In genomic region chr7:110668756-110669155, GRCm38 (mm10) we compare ENCODE assay signal across 9 mouse cellular contexts. TPM values are rescaled to one million over a fixed set of nuclear protein-coding genes. Genes with fewer than 3 reads are reported as not detected.
A peak's percentile ranks its signal among the peaks of the same experiment; 100 is the strongest.
DNase-seq lines count a peak whose midpoint lies in the region; ATAC-seq and TF ChIP-seq lines count a peak whose summit lies in the region.
"Had no signal": no experiment of that assay in that cellular context is flagged by ENCODE, and none has a peak within 500 bp of the region (broad histone marks: within the 10 kb centered on the region; RNA-seq: fewer than 3 reads in every experiment).

No protein-coding gene starts in this region.

- no peak for TF ChIP-seq POLR2A in thymus, adult 2 months (IDR thresholded peaks at IDR 0.05; ENCODE audit: control insufficient read depth, extremely low read depth, insufficient read depth, low read length, poor library complexity)

- no peak overlapping the region for H3K4me3 ChIP-seq in hindbrain, embryonic 14.5 days (replicated peaks; ENCODE audit: low read length)
- no peak overlapping the region for H3K4me3 ChIP-seq in hindbrain, embryonic 12.5 days
- no peak overlapping the region for H3K4me3 ChIP-seq in thymus, adult 2 months (ENCODE audit: control insufficient read depth, insufficient read depth, low read length)

- no peak overlapping the region for H3K4me2 ChIP-seq in hindbrain, embryonic 14.5 days (replicated peaks)
- no peak overlapping the region for H3K4me2 ChIP-seq in hindbrain, embryonic 12.5 days (replicated peaks)

- H3K9ac ChIP-seq in hindbrain, embryonic 14.5 days: no peak overlapping the region
- no peak overlapping the region for H3K9ac ChIP-seq in hindbrain, embryonic 12.5 days

- no peaks in the 10 kb centered on the region for H3K36me3 ChIP-seq in hindbrain, embryonic 14.5 days (replicated peaks; ENCODE audit: control insufficient read depth, insufficient read depth)
- no peaks in the 10 kb centered on the region for H3K36me3 ChIP-seq in hindbrain, embryonic 12.5 days
- no peaks in the 10 kb centered on the region for H3K36me3 ChIP-seq in thymus, adult 2 months (ENCODE audit: control insufficient read depth, insufficient read depth, low read length)

- no peaks in the 10 kb centered on the region for H3K4me1 ChIP-seq in hindbrain, embryonic 14.5 days (replicated peaks; ENCODE audit: control insufficient read depth, insufficient read depth, low read length)
- H3K4me1 ChIP-seq in hindbrain, embryonic 12.5 days: no peaks in the 10 kb centered on the region
- no peaks in the 10 kb centered on the region for H3K4me1 ChIP-seq in thymus, adult 2 months (replicated peaks; ENCODE audit: control insufficient read depth, insufficient read depth, low read length)

- TF ChIP-seq CTCF in thymus, adult 2 months (IDR thresholded peaks at IDR 0.05; ENCODE audit: borderline replicate concordance, control insufficient read depth, extremely low read depth, insufficient read depth, low read length, poor library complexity): no peak

- 33% methylated on average over 5 of the region's 5 CpGs for WGBS in hindbrain, embryonic 14.5 days
- WGBS in hindbrain, embryonic 12.5 days: 35% methylated on average over 5 of the region's 5 CpGs
- 62% methylated on average over 5 of the region's 5 CpGs for WGBS in thymus, adult 2 months

- no peak overlapping the region for H3K27ac ChIP-seq in hindbrain, embryonic 14.5 days
- no peak overlapping the region for H3K27ac ChIP-seq in hindbrain, embryonic 12.5 days
- H3K27ac ChIP-seq in thymus, adult 2 months (ENCODE audit: control insufficient read depth, insufficient read depth, low read length): no peak overlapping the region

- DNase-seq in hindbrain, embryonic 14.5 days (ENCODE audit: low spot score): peak; percentile 38
- peak; percentile 20 to 26 for DNase-seq in cerebellum, adult 18-20 months
- peak; percentile 93 for DNase-seq in fat pad, adult 2 months (ENCODE audit: extremely low read depth, low read depth, low spot score)
- peak; percentile 58 for DNase-seq in kidney, postnatal 14 days
- DNase-seq in left cerebral cortex, adult 8-10 months (ENCODE audit: low spot score in 2 of 2): no peak
- no peak for DNase-seq in layer of hippocampus, postnatal 36 days
- DNase-seq in thymus, adult 2 months: no peak
- DNase-seq: liver had no signal

- no peak for ATAC-seq in hindbrain, embryonic 14.5 days (ENCODE audit: low FRiP score)
- ATAC-seq in hindbrain, embryonic 12.5 days (ENCODE audit: low FRiP score): no peak

- no peaks in the 10 kb centered on the region for H3K9me3 ChIP-seq in hindbrain, embryonic 14.5 days (ENCODE audit: control insufficient read depth, low read length)
- H3K9me3 ChIP-seq in hindbrain, embryonic 12.5 days (replicated peaks): no peaks in the 10 kb centered on the region

- no peaks in the 10 kb centered on the region for H3K27me3 ChIP-seq in hindbrain, embryonic 14.5 days (ENCODE audit: control insufficient read depth, insufficient read depth, low read length)
- H3K27me3 ChIP-seq in hindbrain, embryonic 12.5 days: no peaks in the 10 kb centered on the region
- no peaks in the 10 kb centered on the region for H3K27me3 ChIP-seq in thymus, adult 2 months (ENCODE audit: control insufficient read depth, insufficient read depth, low read length)

RNA-seq across cellular contexts. Expression of gene Adm, which starts 41.3 kb away (rescaled TPM):
- 1.7 and 2.2 TPM in 2 replicates for polyA plus RNA-seq in hindbrain, embryonic 14.5 days (2014; fragmentation: Nextera tagmentation; extraction: Ambion mirVana)
- 4.0 and 4.2 TPM in 2 replicates for polyA plus RNA-seq in hindbrain, embryonic 12.5 days (2016; fragmentation: Nextera tagmentation; extraction: Ambion mirVana)
- total RNA-seq in left cerebral cortex, adult 8-10 months (2022): 1 to 10 TPM; 1.8 to 3.1 (median 2.5) TPM
- total RNA-seq in layer of hippocampus, postnatal 36 days (2021): 1 to 10 TPM; 1.8 to 2.4 TPM
- polyA plus RNA-seq in thymus, adult 2 months (2012; rRNA removed): 12.0 and 14.1 TPM in 2 replicates

RNA-seq across cellular contexts. Expression of gene Sbf2, which starts 54.0 kb away (rescaled TPM):
- polyA plus RNA-seq in hindbrain, embryonic 14.5 days (2014; fragmentation: Nextera tagmentation; extraction: Ambion mirVana): 61.8 and 66.7 TPM in 2 replicates
- 56.0 and 61.8 TPM in 2 replicates for polyA plus RNA-seq in hindbrain, embryonic 12.5 days (2016; fragmentation: Nextera tagmentation; extraction: Ambion mirVana)
- total RNA-seq in left cerebral cortex, adult 8-10 months (2022): 10 to 100 TPM; 49.2 to 62.5 (median 60.1) TPM
- total RNA-seq in layer of hippocampus, postnatal 36 days (2021): 10 to 100 TPM; 71.2 to 91.3 TPM
- polyA plus RNA-seq in thymus, adult 2 months (2012; rRNA removed): 6.3 and 8.8 TPM in 2 replicates

Comparison
In these comparisons a context has a peak if more than half of its experiments do, and no peak if none do; other contexts are left out.
1. DNase-seq: peak in hindbrain, embryonic 14.5 days (single experiment), cerebellum, adult 18-20 months (2 of 2), fat pad, adult 2 months (single experiment) and kidney, postnatal 14 days (single experiment); none in left cerebral cortex, adult 8-10 months (0 of 2), layer of hippocampus, postnatal 36 days (0 of 2) and thymus, adult 2 months (single experiment).